Mouse (Mus musculus): ENCODE measurements around the gene Mfsd11. TPM values are rescaled to one million over a fixed set of nuclear protein-coding genes. Genes with fewer than 3 reads are reported as not detected.

Mfsd11 gene
- total RNA-seq (2015; ENCODE audit: low replicate concordance), result 6.8 and 34.8 TPM in 2 replicates
- total RNA-seq (2017; ENCODE audit: low replicate concordance), result 7.6 and 15.8 TPM in 2 replicates

- peak; percentile 48 for ATAC-seq (replicated peaks; ENCODE audit: low FRiP score, poor library complexity, severe bottlenecking)
Observed at GRCm38 (mm10) chr11:116852291-116852890, at the start of gene Mfsd11. TSS of gene Mfsd11 (plus strand) at chr11:116852440.

DNA sequence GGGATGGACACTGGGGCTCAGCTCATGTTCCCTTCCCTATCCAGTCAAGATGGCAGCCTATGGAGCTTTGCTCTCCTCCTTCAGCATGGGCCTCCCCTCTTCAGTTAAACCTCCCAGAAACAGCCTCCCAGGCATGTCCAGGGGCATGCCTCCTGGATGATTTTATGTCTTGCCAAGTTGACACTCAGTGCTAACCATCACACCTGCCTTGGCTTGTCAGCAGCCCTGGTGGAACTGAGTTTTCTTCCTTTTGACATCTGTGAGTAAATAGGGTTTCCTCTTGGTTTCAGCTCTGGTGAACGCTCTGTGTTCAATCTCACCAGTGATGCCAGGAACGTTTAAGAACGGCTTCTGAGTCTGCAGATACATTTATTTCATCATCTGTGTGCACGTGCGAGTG lies 49.5 kb upstream of the Mfsd11 start:
- ATAC-seq (replicated peaks; ENCODE audit: low FRiP score, poor library complexity, severe bottlenecking), result no peak

GRCm38 (mm10) chr11:116806136-116807071 lies 45.8 kb upstream of the Mfsd11 start:
- ATAC-seq (replicated peaks; ENCODE audit: low FRiP score, poor library complexity, severe bottlenecking), result no peak

GRCm38 (mm10) chr11:116807116-116807515 lies 45.1 kb upstream of the Mfsd11 start:
- no peak for ATAC-seq (replicated peaks; ENCODE audit: low FRiP score, poor library complexity, severe bottlenecking)

GRCm38 (mm10) chr11:116807526-116807925 lies 44.7 kb upstream of the Mfsd11 start:
- ATAC-seq (replicated peaks; ENCODE audit: low FRiP score, poor library complexity, severe bottlenecking), result no peak

DNA sequence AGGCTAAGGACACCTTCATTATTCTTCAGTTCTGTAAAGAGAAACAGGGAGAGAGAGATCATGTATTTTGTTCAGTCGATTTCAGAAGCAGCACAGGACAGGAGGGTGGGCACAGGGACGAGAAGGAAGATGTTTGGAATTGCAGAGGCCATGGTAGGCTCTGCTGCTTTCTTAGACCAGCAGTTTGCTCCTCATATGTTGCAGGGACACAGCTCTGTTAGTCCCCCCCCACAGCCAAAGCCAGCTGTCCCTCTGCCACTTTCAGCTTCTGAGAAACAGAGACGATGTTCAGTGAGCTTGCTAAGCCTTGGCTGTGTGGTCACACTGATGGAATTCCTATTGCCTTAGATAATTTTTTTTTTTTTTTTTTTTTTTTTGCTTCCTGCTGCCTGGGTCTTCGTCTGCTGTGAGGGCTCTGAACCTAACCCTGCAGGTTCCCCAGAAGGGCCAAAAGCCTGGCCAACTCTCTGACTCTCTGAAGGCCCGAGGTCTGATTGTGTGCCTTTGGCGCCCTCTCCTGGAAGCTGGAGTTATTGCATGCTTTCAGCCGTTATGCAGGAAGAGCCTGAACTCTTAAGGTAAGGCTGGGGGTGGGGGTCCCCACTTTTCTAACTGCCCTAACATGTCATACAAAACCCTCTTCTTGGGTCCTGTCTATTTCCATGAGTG lies 44.2 kb upstream of the Mfsd11 start:
- 0 out of 2 replicates have a peak, but pooled peaks have one; percentile 53 for ATAC-seq (replicated peaks; ENCODE audit: low FRiP score, poor library complexity, severe bottlenecking)

GRCm38 (mm10) chr11:116808811-116809395 lies 43.3 kb upstream of the Mfsd11 start:
- ATAC-seq (replicated peaks; ENCODE audit: low FRiP score, poor library complexity, severe bottlenecking), result no peak

- no peak for ATAC-seq (replicated peaks; ENCODE audit: low FRiP score, poor library complexity, severe bottlenecking)
Observed at GRCm38 (mm10) chr11:116809520-116809919, 42.7 kb upstream of the Mfsd11 start.

- no peak for ATAC-seq (replicated peaks; ENCODE audit: low FRiP score, poor library complexity, severe bottlenecking)
Observed at GRCm38 (mm10) chr11:116810528-116810927, 41.7 kb upstream of the Mfsd11 start.

- ATAC-seq (replicated peaks; ENCODE audit: low FRiP score, poor library complexity, severe bottlenecking), result no peak
Observed at GRCm38 (mm10) chr11:116810983-116811901, 41.0 kb upstream of the Mfsd11 start.

DNA sequence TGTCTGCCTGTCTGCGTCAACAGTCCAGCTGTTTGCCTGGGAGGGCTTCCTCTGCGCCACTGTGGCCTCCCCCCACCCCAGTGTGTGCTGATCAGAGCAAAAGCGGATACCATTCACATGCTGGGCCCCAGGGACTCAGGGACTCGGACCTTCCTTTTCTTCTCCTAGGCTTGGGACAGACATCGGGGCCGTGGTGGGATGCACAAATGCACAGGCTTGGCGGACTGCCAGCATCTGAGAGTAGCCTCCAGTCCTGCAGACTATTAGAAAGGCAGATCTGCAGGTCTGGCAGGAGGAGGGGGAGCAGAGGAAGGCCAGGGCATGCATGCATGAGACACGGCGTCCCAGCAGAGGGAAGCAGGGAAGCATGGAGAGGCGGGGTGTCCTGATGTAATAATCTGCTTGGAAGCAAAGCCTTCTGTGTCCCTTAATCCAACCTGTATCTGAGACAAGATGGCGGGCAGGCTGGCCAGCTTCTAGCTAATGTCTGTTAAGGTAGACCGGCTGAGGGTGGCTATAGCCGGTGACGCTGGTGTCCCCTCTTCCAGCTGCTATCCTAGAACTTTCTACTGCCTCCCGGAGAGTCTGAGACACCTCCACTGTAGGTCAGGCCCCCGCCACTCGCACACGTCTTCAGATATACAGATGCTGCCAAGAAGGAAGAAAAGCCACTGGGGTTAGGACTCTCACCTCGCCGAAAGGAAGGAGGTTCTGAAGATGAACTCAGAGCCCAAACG lies 39.3 kb upstream of the Mfsd11 start:
- ATAC-seq (replicated peaks; ENCODE audit: low FRiP score, poor library complexity, severe bottlenecking), result no peak

- ATAC-seq (replicated peaks; ENCODE audit: low FRiP score, poor library complexity, severe bottlenecking), result no peak
Observed at GRCm38 (mm10) chr11:116813610-116814009, 38.6 kb upstream of the Mfsd11 start.

- no peak for ATAC-seq (replicated peaks; ENCODE audit: low FRiP score, poor library complexity, severe bottlenecking)
Observed at GRCm38 (mm10) chr11:116814076-116814883, 38.0 kb upstream of the Mfsd11 start.

- ATAC-seq (replicated peaks; ENCODE audit: low FRiP score, poor library complexity, severe bottlenecking), result no peak
Observed at GRCm38 (mm10) chr11:116814884-116815415, 37.3 kb upstream of the Mfsd11 start.

DNA sequence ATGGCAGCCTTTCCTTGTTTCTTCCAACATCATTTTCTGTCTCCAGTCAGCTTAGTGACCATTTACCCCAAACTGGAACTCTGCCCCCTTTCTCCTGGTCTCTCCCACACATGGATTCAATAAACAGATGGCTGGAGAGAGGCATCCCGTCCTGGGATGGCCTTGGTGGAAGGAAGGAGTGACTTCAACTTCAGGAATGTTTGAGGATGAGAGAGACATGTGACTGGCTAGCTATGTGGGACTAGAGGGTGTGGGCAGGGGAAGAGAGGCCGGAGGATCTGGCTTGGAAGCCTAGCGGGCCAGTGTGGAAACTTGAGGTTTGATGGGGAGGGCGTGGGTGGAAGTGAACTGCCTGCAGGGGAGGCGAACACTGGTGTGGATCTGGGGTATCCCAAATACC lies 35.5 kb upstream of the Mfsd11 start:
- no peak for ATAC-seq (replicated peaks; ENCODE audit: low FRiP score, poor library complexity, severe bottlenecking)

DNA sequence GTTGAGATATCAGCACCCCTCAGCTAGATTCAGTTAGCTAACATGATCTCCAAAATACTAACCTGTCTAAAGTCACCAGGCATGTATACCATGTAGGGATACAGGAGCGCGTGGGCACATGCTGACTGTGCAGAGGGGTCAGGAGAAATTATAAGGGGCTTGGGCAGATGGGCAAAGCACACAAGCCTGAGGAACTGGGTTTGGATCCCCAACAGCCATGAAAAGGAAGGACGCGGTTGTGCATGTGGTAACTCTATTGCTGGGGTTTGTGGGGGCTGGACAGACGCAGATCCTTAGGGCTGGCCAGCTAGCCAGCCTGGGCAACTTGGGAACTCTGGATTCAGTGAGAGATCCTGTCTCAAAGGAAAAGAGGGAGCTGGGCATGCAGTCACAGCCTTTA lies 34.7 kb upstream of the Mfsd11 start:
- ATAC-seq (replicated peaks; ENCODE audit: low FRiP score, poor library complexity, severe bottlenecking), result no peak

GRCm38 (mm10) chr11:116818722-116819121 lies 33.5 kb upstream of the Mfsd11 start:
- ATAC-seq (replicated peaks; ENCODE audit: low FRiP score, poor library complexity, severe bottlenecking), result no peak
